Mouse (Mus musculus) kidney, adult 11 months (tissue): ENCODE results near the gene Mocs1.

ENCODE experiments used
- DNase-seq: peaks from one replicate; pipeline ENCODE4 v3.0.0; 2022

Gene Mocs1

GRCm38 (mm10) chr17:49428239-49428688 is at the start of gene Mocs1:
TSS of gene Mocs1 (plus strand) at chr17:49428362.
- DNase-seq, result peak; percentile 95

GRCm38 (mm10) chr17:49379645-49380044 is 48.5 kb upstream of the Mocs1 start:
- DNase-seq, result no peak

GRCm38 (mm10) chr17:49384217-49384943 is 43.8 kb upstream of the Mocs1 start:
- no peak for DNase-seq

- no peak for DNase-seq
Observed at GRCm38 (mm10) chr17:49387741-49388140, 40.4 kb upstream of the Mocs1 start.

- no peak for DNase-seq
Observed at GRCm38 (mm10) chr17:49392751-49393150, 35.4 kb upstream of the Mocs1 start.

- no peak for DNase-seq
Observed at GRCm38 (mm10) chr17:49394836-49395235, 33.3 kb upstream of the Mocs1 start.

GRCm38 (mm10) chr17:49399605-49400004 is 28.6 kb upstream of the Mocs1 start:
- no peak for DNase-seq

GRCm38 (mm10) chr17:49400130-49400529 is 28.0 kb upstream of the Mocs1 start:
- peak; percentile 54 for DNase-seq

GRCm38 (mm10) chr17:49403151-49403550 is 25.0 kb upstream of the Mocs1 start:
- no peak for DNase-seq

- DNase-seq, result no peak
Observed at GRCm38 (mm10) chr17:49405927-49406326, 22.2 kb upstream of the Mocs1 start.

- no peak for DNase-seq
Observed at GRCm38 (mm10) chr17:49412974-49413373, 15.2 kb upstream of the Mocs1 start.

- DNase-seq, result no peak
Observed at GRCm38 (mm10) chr17:49413554-49413953, 14.6 kb upstream of the Mocs1 start.

- DNase-seq, result no peak
Observed at GRCm38 (mm10) chr17:49416228-49416627, 11.9 kb upstream of the Mocs1 start.

- DNase-seq, result no peak
Observed at GRCm38 (mm10) chr17:49419813-49420212, 8.3 kb upstream of the Mocs1 start.

GRCm38 (mm10) chr17:49422286-49423066 is 5.7 kb upstream of the Mocs1 start:
- DNase-seq, result no peak

GRCm38 (mm10) chr17:49423067-49423325 is 5.2 kb upstream of the Mocs1 start:
- DNase-seq, result no peak

GRCm38 (mm10) chr17:49423872-49424271 is 4.3 kb upstream of the Mocs1 start:
- DNase-seq, result peak; percentile 1

GRCm38 (mm10) chr17:49427631-49428238 is 427 bp upstream of the Mocs1 start:
- DNase-seq, result peak; percentile 40

- no peak for DNase-seq
Observed at GRCm38 (mm10) chr17:49428751-49429415, 721 bp downstream of the Mocs1 start.

- no peak for DNase-seq
Observed at GRCm38 (mm10) chr17:49429471-49430129, 1.4 kb downstream of the Mocs1 start.

- DNase-seq, result peak; percentile 8
Observed at GRCm38 (mm10) chr17:49430136-49430535, 2.0 kb downstream of the Mocs1 start.

GRCm38 (mm10) chr17:49431176-49431575 is 3.0 kb downstream of the Mocs1 start:
- DNase-seq, result peak; percentile 1
